Mouse (Mus musculus) liver, embryonic 16.5 days (tissue): Measurements from ENCODE around the gene Grid2. TPM values are rescaled to one million over a fixed set of nuclear protein-coding genes. Genes with fewer than 3 reads are reported as not detected.

Source experiments
- ATAC-seq: fragments of 200-750 bp; cut with Nextera tagmentation; 2 replicates; pipeline ENCODE4 v1.8.0; 2017; ENCODE audit warnings: low read depth, mild to moderate bottlenecking, moderate number of reproducible peaks, moderate library complexity
- H3K27ac ChIP-seq: fragments of 300-500 bp; sonication (generic); 2 replicates; pipeline ENCODE4 v1.5.1; 2014; ENCODE audit warnings: mild to moderate bottlenecking, low read length
- H3K27me3 ChIP-seq: fragments of 300-500 bp; sonication (generic); 2 replicates; pipeline ENCODE4 v1.6.1; 2014; ENCODE audit warnings: low read depth, low read length, mixed read lengths; ENCODE audit not compliant: control insufficient read depth, insufficient read depth
- H3K36me3 ChIP-seq: fragments of 300-500 bp; sonication (generic); 2 replicates; pipeline ENCODE4 v1.6.1; 2014; ENCODE audit warnings: mild to moderate bottlenecking; ENCODE audit not compliant: control insufficient read depth, insufficient read depth
- H3K4me1 ChIP-seq: fragments of 300-500 bp; sonication (generic); 2 replicates; pipeline ENCODE4 v1.6.1; 2014; ENCODE audit warnings: low read depth, low read length, mixed read lengths; ENCODE audit not compliant: control insufficient read depth
- H3K4me2 ChIP-seq: fragments of 300-500 bp; sonication (generic); 2 replicates; pipeline ENCODE4 v1.6.1; 2014; ENCODE audit warnings: low read depth, low read length, mixed read lengths
- H3K4me3 ChIP-seq: fragments of 300-500 bp; sonication (generic); 2 replicates; pipeline ENCODE4 v1.5.1; 2014; ENCODE audit warnings: low read depth, mild to moderate bottlenecking, low read length
- H3K9ac ChIP-seq: fragments of 300-500 bp; sonication (generic); 2 replicates; pipeline ENCODE4 v1.6.1; 2014; ENCODE audit warnings: low read depth, low read length
- H3K9me3 ChIP-seq: fragments of 300-500 bp; sonication (generic); replicated peaks from 2 replicates; pipeline ENCODE4 v1.6.1; 2016; ENCODE audit warnings: low read length; ENCODE audit not compliant: control insufficient read depth
- WGBS: fragments of 180-500 bp; shearing (Covaris S2); extraction: QIAGEN DNeasy Blood & Tissue Kit; methylation state at CpG from one replicate; pipeline ENCODE4 v1.1.7; 2014; ENCODE audit not compliant: insufficient replicate concordance; 5-methylcytosine and 5-hydroxymethylcytosine counted together
- polyA plus RNA-seq: library from polyadenylated mRNA; unstranded; fragments of >200 nt; fragmentation: Nextera tagmentation; extraction: Ambion mirVana; gene quantifications from 2 replicates; pipeline ENCODE4 v1.2.1, GENCODE M21; 2015

The Grid2 gene
- polyA plus RNA-seq, 1 experiment from 2014 or later, result not detected

DNA sequence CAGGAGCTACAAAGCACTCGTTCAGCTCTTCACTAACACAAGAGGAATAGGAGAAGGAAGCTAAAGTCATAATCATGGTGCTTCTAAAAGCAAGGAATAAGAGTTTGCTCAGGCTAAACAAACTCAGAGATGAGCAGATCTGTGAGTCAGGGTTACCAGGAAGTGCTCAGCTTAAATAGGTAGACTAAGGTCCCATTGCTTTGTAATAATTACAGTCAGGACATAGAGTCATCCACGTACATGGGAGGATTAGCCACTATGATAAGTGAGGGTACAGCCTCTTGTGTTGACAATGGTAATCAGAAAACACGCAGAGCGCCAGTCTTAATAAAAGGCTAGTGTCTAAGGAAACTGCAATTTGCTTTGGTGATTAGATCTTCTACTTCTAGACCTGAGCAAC is 1480.6 kb downstream of the Grid2 start:
- no peak overlapping the region for H3K27ac ChIP-seq
- ATAC-seq, result no peak
- H3K36me3 ChIP-seq, result no peaks in the 10 kb centered on the region
- H3K4me1 ChIP-seq, result no peaks in the 10 kb centered on the region
- no peak overlapping the region for H3K9ac ChIP-seq
- 49% methylated on average over 4 of the region's 4 CpGs for WGBS
- no peak overlapping the region for H3K4me2 ChIP-seq
- H3K9me3 ChIP-seq, result no peaks in the 10 kb centered on the region
- H3K27me3 ChIP-seq, result peaks cover 43% of the 10 kb centered on the region
- H3K4me3 ChIP-seq, result no peak overlapping the region

DNA sequence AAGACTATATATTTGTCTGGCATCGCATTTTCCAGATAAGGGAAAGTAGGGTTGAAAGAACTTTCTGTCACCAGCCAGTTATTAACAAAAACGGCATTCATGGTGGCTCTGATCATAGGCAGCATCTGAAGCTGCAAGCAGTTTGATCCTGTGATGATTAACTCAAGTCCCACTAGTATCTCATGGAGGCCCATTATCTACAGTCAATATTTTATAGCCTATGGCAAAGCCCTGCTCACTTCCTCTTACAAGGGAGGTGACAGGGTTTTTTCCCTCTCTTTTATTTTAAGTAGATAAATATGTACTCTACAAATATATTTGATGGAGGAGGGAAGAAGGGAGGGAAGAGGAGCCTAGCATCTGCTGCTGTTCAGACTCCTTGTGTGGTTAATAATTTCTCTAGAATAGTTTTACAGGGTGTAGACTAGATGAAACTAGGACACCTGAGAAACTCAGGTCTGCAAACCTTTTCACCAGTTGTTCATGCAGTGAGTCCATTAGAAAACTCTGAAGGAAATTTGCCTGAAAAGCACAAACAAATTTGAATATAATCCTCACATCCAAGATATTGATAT is 1487.3 kb downstream of the Grid2 start:
- no peak overlapping the region for H3K4me2 ChIP-seq
- no peaks in the 10 kb centered on the region for H3K27me3 ChIP-seq
- no peaks in the 10 kb centered on the region for H3K4me1 ChIP-seq
- no peaks in the 10 kb centered on the region for H3K36me3 ChIP-seq
- H3K9ac ChIP-seq, result no peak overlapping the region
- no peak overlapping the region for H3K4me3 ChIP-seq
- no peak overlapping the region for H3K27ac ChIP-seq
- no peaks in the 10 kb centered on the region for H3K9me3 ChIP-seq
- WGBS, result 43% methylated on average over 2 of the region's 2 CpGs
- no peak for ATAC-seq
